Mouse (Mus musculus) right cerebral cortex, postnatal 14 days (tissue): ENCODE measurements around the gene Ostn.
"Not testable (repeated sequence)": the region's sequence is repeated elsewhere in the genome, so short reads cannot be mapped to it uniquely, and the experiment has no call there.

Source experiments
- DNase-seq: peaks from one replicate; pipeline ENCODE4 v3.0.0; 2022

Gene Ostn

DNA sequence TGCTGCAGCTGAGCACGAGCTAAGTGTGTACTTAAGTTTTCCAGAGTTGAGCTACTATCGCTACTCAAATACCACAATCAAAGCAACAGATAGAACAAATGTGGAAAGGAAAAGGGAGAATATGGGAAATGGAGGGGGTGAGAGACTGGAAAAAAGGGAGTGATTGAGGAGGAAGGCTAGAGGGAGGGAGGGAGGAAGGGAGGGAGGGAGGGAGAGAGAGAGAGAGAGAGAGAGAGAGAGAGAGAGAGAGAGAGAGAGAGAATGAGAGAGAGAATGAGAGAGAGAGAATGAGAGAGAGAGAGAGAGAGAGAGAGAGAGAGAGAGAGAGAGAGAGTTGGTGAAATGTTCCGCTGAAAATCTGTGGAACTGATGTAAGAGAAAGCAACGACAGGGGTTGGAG, at the start of gene Ostn:
Gene Ostn, plus strand, starts transcription at position 301 of the 400 bp plus-strand sequence.
- not testable (repeated sequence) for DNase-seq

DNA sequence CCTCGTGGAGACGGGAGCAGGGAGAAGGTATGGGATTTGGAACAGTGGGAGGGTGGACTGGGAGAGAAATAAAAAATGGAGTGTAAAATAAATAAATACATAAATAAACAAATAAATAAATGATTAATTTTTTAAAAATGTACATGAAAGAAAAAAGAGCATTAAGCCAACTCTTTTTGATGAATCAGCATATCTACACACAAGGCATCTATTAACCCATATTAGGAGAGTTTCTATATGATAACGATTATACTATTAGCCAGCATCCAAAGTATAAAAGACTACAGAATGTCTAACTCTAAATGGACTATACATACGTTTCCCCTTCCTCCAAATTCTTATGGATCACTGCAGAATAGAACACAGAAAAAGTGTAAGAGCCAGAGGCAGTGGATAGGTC, 38.5 kb upstream of the Ostn start:
- no peak for DNase-seq

DNA sequence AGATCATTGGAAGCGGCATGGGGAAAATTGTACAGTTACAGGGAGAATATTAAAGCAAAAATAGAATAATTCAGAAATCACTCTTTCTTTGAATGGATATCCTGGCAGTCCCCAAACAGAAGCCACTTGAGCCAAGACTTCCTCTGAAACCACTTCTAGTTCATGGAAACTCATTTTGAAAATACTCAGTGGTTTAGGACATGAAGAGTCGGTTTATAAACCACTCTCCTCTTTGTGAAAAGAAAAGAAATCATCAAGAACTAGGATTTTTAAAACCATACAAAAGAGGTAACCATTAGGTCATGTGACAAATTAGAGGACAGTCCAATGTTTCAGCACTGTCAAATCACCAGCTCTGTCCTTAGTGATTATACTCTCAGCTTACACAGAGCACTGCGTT, 19.9 kb upstream of the Ostn start:
- DNase-seq, result no peak

GRCm38 (mm10) chr16:27296508-27296907, 10.8 kb upstream of the Ostn start:
- no peak for DNase-seq

- DNase-seq, result no peak
Measured at GRCm38 (mm10) chr16:27296929-27297328, 10.4 kb upstream of the Ostn start.

GRCm38 (mm10) chr16:27319099-27319498, 11.8 kb downstream of the Ostn start:
- no peak for DNase-seq

DNA sequence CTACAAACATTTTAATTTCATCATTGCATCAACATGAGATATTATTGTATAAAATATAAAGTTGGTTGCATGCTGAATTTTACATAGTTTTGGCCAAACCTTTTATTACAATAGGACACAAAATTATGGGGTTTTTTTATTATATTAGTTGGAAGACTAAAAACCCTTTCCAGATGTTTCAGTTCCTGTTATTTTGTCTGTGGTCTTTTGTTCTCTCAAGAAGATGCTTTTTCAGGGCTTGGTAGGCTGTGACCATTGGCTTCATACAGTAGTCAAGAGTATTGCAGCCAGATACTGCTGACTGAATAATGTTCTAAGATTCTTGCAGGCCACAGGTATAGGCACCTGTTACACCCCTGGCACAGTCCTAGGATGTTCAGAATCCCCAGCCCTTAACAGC, 14.8 kb downstream of the Ostn start:
- DNase-seq, result no peak

- DNase-seq, result no peak
Measured at GRCm38 (mm10) chr16:27326463-27326862, 19.2 kb downstream of the Ostn start.

DNA sequence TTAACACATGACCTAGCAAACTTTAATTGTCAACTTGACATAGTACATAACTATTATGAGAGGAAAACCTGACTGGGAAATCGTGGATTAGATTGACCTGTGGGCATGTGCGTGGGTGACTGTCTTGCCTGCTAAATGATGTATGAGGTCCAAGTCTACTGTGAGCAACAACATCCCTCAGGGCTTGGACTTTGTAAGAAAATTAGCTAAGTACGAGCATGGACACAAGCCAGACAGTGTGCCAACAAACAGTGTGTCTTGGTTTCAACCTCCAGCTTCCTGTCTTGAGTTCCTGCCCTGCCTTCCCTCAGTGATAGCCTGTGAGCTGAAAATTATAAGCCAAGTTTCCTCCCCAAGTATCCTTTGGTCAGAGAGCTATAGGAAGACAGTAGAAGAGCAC, 40.2 kb downstream of the Ostn start:
- no peak for DNase-seq

GRCm38 (mm10) chr16:27348359-27348758, 41.1 kb downstream of the Ostn start:
- no peak for DNase-seq

GRCm38 (mm10) chr16:27349235-27349634, 41.9 kb downstream of the Ostn start:
- DNase-seq, result no peak

- DNase-seq, result no peak
Measured at GRCm38 (mm10) chr16:27349878-27350532, 42.7 kb downstream of the Ostn start.

GRCm38 (mm10) chr16:27354464-27354863, 47.2 kb downstream of the Ostn start:
- DNase-seq, result no peak

DNA sequence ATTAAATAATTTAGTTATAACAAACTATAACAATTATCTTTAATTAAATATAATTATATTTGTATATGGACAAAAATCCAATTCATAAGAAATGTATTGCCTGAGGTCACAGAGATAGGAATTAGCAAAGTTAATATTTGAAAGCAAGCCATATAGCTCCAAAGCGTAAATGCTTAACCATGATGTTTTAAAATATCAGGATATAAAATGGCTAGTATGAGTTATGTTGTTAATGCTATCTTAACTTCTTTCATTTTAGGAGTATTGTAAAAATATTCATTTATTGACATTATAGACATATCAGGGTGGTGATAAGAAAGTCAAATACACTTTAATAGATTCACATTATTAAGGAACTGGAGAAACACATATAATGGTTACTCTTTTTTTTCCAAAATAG, 52.8 kb downstream of the Ostn start:
- no peak for DNase-seq

GRCm38 (mm10) chr16:27370191-27370590, 62.9 kb downstream of the Ostn start, which contains the start of gene Uts2b:
Uts2b (minus strand) TSS chr16:27370239.
- DNase-seq, result no peak

GRCm38 (mm10) chr16:27370700-27371099, 63.4 kb downstream of the Ostn start:
- DNase-seq, result no peak

GRCm38 (mm10) chr16:27374139-27374538, 66.8 kb downstream of the Ostn start:
- no peak for DNase-seq

GRCm38 (mm10) chr16:27375318-27375717, 68.0 kb downstream of the Ostn start:
- DNase-seq, result no peak

DNA sequence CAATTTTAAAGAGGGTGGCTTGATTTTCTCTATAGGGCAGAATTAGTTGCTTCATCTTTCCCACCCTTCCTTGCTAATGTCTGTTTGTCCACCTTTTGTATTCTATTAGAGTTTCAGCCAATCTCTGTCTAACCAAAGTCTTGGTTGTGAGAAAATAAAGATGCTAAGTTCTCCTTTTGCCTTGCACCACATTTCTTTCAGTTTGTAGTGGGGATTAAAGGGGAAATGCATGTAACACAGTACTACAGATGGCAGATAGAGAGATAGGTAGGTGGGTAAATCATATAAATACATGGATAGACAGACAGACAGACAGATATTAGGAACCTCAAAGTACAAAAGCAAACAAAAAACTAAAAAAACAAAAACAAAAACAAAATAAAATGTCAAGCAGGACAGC, 69.3 kb downstream of the Ostn start:
- no peak for DNase-seq

DNA sequence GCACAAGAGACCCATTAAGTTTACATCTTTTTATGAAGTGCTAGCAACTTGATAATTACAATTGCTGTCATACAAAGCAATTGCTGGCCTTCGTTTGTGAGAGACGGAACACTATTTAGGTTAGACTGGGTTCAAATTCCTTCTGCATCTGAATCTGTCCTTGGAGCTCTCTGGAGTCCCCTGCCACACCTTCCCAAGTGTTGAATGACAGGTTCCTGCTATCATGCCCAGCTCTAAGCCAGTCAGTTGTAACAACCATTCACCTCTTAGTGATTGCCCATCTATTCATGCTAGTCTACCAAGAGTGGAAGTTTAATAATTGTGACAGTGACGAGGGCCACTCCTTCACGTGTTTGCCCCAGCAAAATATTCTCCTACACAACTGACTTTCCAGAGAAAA, 74.9 kb downstream of the Ostn start:
- no peak for DNase-seq

DNA sequence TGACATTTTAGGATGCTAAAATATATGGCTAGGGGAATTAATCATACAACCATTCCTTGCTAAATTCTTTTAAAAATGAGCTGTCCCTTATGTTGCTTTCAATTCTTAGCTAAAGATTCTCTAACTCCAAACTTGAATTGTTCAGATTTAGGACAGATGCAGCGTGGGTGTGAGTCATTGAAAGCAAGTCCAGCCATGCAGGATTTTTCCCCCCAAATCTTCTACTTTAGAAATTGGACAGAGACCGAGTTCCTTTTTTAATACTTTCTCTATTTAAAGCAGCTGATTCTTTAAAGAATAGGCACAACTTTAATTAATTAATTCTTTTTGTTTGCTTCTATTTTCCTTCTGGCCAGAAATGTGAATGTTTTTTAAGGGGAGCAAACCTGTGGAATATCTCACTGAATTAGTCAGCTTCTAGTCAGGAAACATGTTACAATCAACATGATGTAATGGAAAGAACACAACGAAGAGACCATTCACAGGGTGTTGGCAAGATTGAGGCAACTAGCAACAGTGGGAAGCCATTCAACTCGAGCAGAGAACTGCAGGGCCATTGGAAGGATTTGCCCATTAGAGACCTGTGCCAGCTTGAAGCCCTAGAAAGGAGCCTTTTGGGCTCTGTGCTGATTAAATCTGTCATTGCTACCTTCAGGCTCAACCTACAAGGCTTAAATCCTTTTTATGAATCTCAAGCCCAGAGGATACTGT, 77.8 kb downstream of the Ostn start:
- DNase-seq, result no peak

DNA sequence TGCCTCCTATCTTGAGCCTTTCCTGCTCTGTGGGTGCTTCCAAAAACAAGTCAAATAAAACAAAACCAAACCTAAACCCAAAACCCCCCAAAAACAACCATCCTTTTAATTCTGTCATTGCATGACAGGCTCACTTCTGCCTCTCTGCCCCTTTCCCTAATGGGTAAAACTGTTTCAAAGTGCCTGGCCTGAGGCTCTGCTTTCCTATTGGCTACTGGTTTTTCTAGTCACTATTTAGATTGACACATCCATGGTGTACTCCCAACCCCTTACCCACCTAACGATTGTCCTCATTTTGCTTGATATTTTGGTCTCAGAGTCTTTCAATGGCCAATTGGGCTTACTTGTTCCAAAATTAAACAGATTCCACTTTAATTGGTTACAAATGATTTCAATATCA, 78.4 kb downstream of the Ostn start:
- DNase-seq, result no peak

GRCm38 (mm10) chr16:27386850-27387407, 79.6 kb downstream of the Ostn start:
- DNase-seq, result no peak
